In genomic region chr16:97921961-97922778, GRCm38 (mm10) we compare ENCODE assay signal across 8 mouse cellular contexts. TPM values are rescaled to one million over a fixed set of nuclear protein-coding genes. Genes with fewer than 3 reads are reported as not detected.
A peak's percentile ranks its signal among the peaks of the same experiment; 100 is the strongest.
DNase-seq lines count a peak whose midpoint lies in the region; ATAC-seq and TF ChIP-seq lines count a peak whose summit lies in the region.

No protein-coding gene starts in this region.

- peak overlapping the region; percentile 69 for H3K4me2 ChIP-seq in embryonic facial prominence, embryonic 14.5 days (ENCODE audit: low read depth, low read length)
- peak overlapping the region; percentile 91 for H3K4me2 ChIP-seq in limb, embryonic 13.5 days (replicated peaks)
- peak overlapping the region; percentile 80 for H3K4me2 ChIP-seq in midbrain, embryonic 15.5 days

- H3K27me3 ChIP-seq in embryonic facial prominence, embryonic 14.5 days (replicated peaks; ENCODE audit: control insufficient read depth, insufficient read depth, low read length), result no peaks in the 10 kb centered on the region
- H3K27me3 ChIP-seq in limb, embryonic 13.5 days, result no peaks in the 10 kb centered on the region
- H3K27me3 ChIP-seq in midbrain, embryonic 15.5 days (replicated peaks), result no peaks in the 10 kb centered on the region

- no peaks in the 10 kb centered on the region for H3K36me3 ChIP-seq in embryonic facial prominence, embryonic 14.5 days (ENCODE audit: control insufficient read depth, insufficient read depth, low read length)
- H3K36me3 ChIP-seq in limb, embryonic 13.5 days, result no peaks in the 10 kb centered on the region
- no peaks in the 10 kb centered on the region for H3K36me3 ChIP-seq in midbrain, embryonic 15.5 days (replicated peaks)

- peak; percentile 90 for DNase-seq in A20 (ENCODE audit: low read depth, low spot score)
- peak; percentile 94 for DNase-seq in embryonic facial prominence, embryonic 14.5 days (ENCODE audit: low spot score)
- peak; percentile 93 for DNase-seq in heart, adult 8-10 months (ENCODE audit: low spot score)
- DNase-seq in kidney, adult 9 months, result peak; percentile 90
- peak; percentile 71 to 83 for DNase-seq in spleen, adult 18-20 months

- H3K4me3 ChIP-seq in bone marrow, adult 2 months (replicated peaks; ENCODE audit: control insufficient read depth, low read depth, low read length), result peak overlapping the region; percentile 94
- peak overlapping the region; percentile 90 for H3K4me3 ChIP-seq in embryonic facial prominence, embryonic 14.5 days (ENCODE audit: low read depth, low read length)
- peak overlapping the region; percentile 88 for H3K4me3 ChIP-seq in limb, embryonic 13.5 days
- peak overlapping the region; percentile 91 for H3K4me3 ChIP-seq in midbrain, embryonic 15.5 days

- under 1% methylated on average over 75 of the region's 75 CpGs for WGBS in bone marrow, adult 2 months
- under 1% methylated on average over 30 of the region's 75 CpGs for WGBS in embryonic facial prominence, embryonic 14.5 days
- WGBS in limb, embryonic 13.5 days, result under 1% methylated on average over 75 of the region's 75 CpGs
- WGBS in midbrain, embryonic 15.5 days, result under 1% methylated on average over 74 of the region's 75 CpGs

- ATAC-seq in embryonic facial prominence, embryonic 14.5 days (ENCODE audit: low read depth), result peak; percentile 96
- peak; percentile 94 for ATAC-seq in limb, embryonic 13.5 days (ENCODE audit: low FRiP score, low read depth)
- peak; percentile 93 for ATAC-seq in midbrain, embryonic 15.5 days (replicated peaks)

- H3K9ac ChIP-seq in embryonic facial prominence, embryonic 14.5 days (ENCODE audit: low read depth, low read length), result peak overlapping the region; percentile 86
- peak overlapping the region; percentile 86 for H3K9ac ChIP-seq in limb, embryonic 13.5 days
- peak overlapping the region; percentile 81 for H3K9ac ChIP-seq in midbrain, embryonic 15.5 days

- H3K4me1 ChIP-seq in bone marrow, adult 2 months (ENCODE audit: control insufficient read depth, insufficient read depth, low read length), result peaks cover 7% of the 10 kb centered on the region
- peaks cover 5% of the 10 kb centered on the region; the same call in 1 of the 2 replicates for H3K4me1 ChIP-seq in embryonic facial prominence, embryonic 14.5 days (ENCODE audit: control insufficient read depth, insufficient read depth, low read length)
- H3K4me1 ChIP-seq in limb, embryonic 13.5 days, result peaks cover 8% of the 10 kb centered on the region
- peaks cover 12% of the 10 kb centered on the region for H3K4me1 ChIP-seq in midbrain, embryonic 15.5 days

- peak overlapping the region; percentile 82 for H3K27ac ChIP-seq in bone marrow, adult 2 months (ENCODE audit: control insufficient read depth, insufficient read depth, low read depth, low read length, poor library complexity)
- H3K27ac ChIP-seq in embryonic facial prominence, embryonic 14.5 days (replicated peaks; ENCODE audit: low read depth, low read length), result peak overlapping the region; percentile 87
- H3K27ac ChIP-seq in limb, embryonic 13.5 days, result peak overlapping the region; percentile 85
- peak overlapping the region; percentile 81 for H3K27ac ChIP-seq in midbrain, embryonic 15.5 days

- no peak for TF ChIP-seq CTCF in bone marrow, adult 2 months (IDR thresholded peaks at IDR 0.05; ENCODE audit: control insufficient read depth, insufficient read depth, low read length)

- TF ChIP-seq POLR2A in bone marrow, adult 2 months (IDR thresholded peaks at IDR 0.05; ENCODE audit: borderline replicate concordance, control insufficient read depth, low read depth, low read length), result peak; percentile 62; the same call in 1 of the 2 replicates

- H3K9me3 ChIP-seq in embryonic facial prominence, embryonic 14.5 days (ENCODE audit: control insufficient read depth, low read length), result no peaks in the 10 kb centered on the region
- no peaks in the 10 kb centered on the region for H3K9me3 ChIP-seq in limb, embryonic 13.5 days
- no peaks in the 10 kb centered on the region for H3K9me3 ChIP-seq in midbrain, embryonic 15.5 days

RNA-seq across cellular contexts. Expression of gene C2cd2, which starts 40.2 kb away (rescaled TPM):
- 5.7 and 7.1 TPM in 2 replicates for polyA plus RNA-seq in bone marrow, adult 2 months (2011; ENCODE audit: insufficient read depth, insufficient read length, low replicate concordance, missing spikeins)
- polyA plus RNA-seq in embryonic facial prominence, embryonic 14.5 days (2014; fragmentation: Nextera tagmentation; extraction: Ambion mirVana), result 22.0 and 24.5 TPM in 2 replicates
- 10 to 100 TPM; 18.7 to 27.2 (median 24.4) TPM for total RNA-seq in heart, adult 8-10 months (2022)
- polyA plus RNA-seq in limb, embryonic 13.5 days (2015; fragmentation: Nextera tagmentation; extraction: Ambion mirVana), result 12.4 and 15.3 TPM in 2 replicates
- 16.1 and 17.8 TPM in 2 replicates for polyA plus RNA-seq in midbrain, embryonic 15.5 days (2015; fragmentation: Nextera tagmentation; extraction: Ambion mirVana)

RNA-seq across cellular contexts. Expression of gene Zbtb21, which starts 40.3 kb away (rescaled TPM):
- 3.9 and 13.8 TPM in 2 replicates for polyA plus RNA-seq in bone marrow, adult 2 months (2011; ENCODE audit: insufficient read depth, insufficient read length, low replicate concordance, missing spikeins)
- polyA plus RNA-seq in embryonic facial prominence, embryonic 14.5 days (2014; fragmentation: Nextera tagmentation; extraction: Ambion mirVana), result 14.1 and 14.3 TPM in 2 replicates
- 10 to 100 TPM in 3 of 4 experiments, 1 to 10 TPM in 1; 7.3 to 10.4 (median 10.2) TPM for total RNA-seq in heart, adult 8-10 months (2022)
- polyA plus RNA-seq in limb, embryonic 13.5 days (2015; fragmentation: Nextera tagmentation; extraction: Ambion mirVana), result 13.1 and 15.6 TPM in 2 replicates
- polyA plus RNA-seq in midbrain, embryonic 15.5 days (2015; fragmentation: Nextera tagmentation; extraction: Ambion mirVana), result 12.7 and 14.9 TPM in 2 replicates

Comparison
In these comparisons a context has a peak if more than half of its experiments do, and no peak if none do; other contexts are left out.
1. Peak in every context shown above with its lines: DNase-seq, ATAC-seq, H3K4me3 ChIP-seq and H3K27ac ChIP-seq.